ENCODE assay signal across 18 mouse cellular contexts in genomic region chr7:36308726-36309125, GRCm38 (mm10).
A peak's percentile ranks its signal among the peaks of the same experiment; 100 is the strongest.
DNase-seq lines count a peak whose midpoint lies in the region.
"Had no signal": no experiment of that assay in that cellular context is flagged by ENCODE, and none has a peak within 500 bp of the region (broad histone marks: within the 10 kb centered on the region; RNA-seq: fewer than 3 reads in every experiment).

No protein-coding gene starts in this region.

- no peaks in the 10 kb centered on the region for H3K4me1 ChIP-seq in heart, embryonic 10.5 days

- no peaks in the 10 kb centered on the region for H3K27me3 ChIP-seq in heart, embryonic 10.5 days (ENCODE audit: insufficient read depth, poor library complexity, severe bottlenecking)
- H3K27me3 ChIP-seq: CH12.LX had no signal

- no peaks in the 10 kb centered on the region for H3K36me3 ChIP-seq in heart, embryonic 10.5 days
- H3K36me3 ChIP-seq: G1E had no signal

- intact Hi-C loops in heart, postnatal 25 days (cut with DNase I) = no loop called here

- DNase-seq in heart, adult 11 months = peak; percentile 78
- no peak for DNase-seq in heart, postnatal 25 days (ENCODE audit: low spot score)
- peak; percentile 51 for DNase-seq in heart, embryonic 10.5 days (ENCODE audit: low spot score)
- DNase-seq in heart, adult 8-10 months (ENCODE audit: low spot score) = no peak
- DNase-seq in kidney, postnatal 10 days = peak; percentile 2
- DNase-seq in kidney, postnatal 25 days = no peak
- DNase-seq: adrenal gland, adult 2 months; adrenal gland, adult 8-10 months; adrenal gland, postnatal 10 days; adrenal gland, postnatal 14 days; adrenal gland, postnatal 25 days; adrenal gland, postnatal 36 days; B cell, adult 2 months; cerebellum, adult 11 months; cerebellum, adult 11-12 months; cerebellum, adult 18-20 months had no signal

- H3K9me3 ChIP-seq in heart, embryonic 10.5 days = no peaks in the 10 kb centered on the region

- WGBS in heart, embryonic 10.5 days = 83% methylated on average over 9 of the region's 9 CpGs

- H3K27ac ChIP-seq in heart, embryonic 10.5 days = no peak overlapping the region

- no peak overlapping the region for H3K4me3 ChIP-seq in heart, embryonic 10.5 days

Comparison
In these comparisons a context has a peak if more than half of its experiments do, and no peak if none do; other contexts are left out.
1. DNase-seq: peak in heart, adult 11 months (single experiment), heart, embryonic 10.5 days (single experiment) and kidney, postnatal 10 days (single experiment); none in heart, postnatal 25 days (single experiment), heart, adult 8-10 months (single experiment) and kidney, postnatal 25 days (0 of 2).